Mouse (Mus musculus): Measurements from ENCODE around the gene Stoml2. TPM values are rescaled to one million over a fixed set of nuclear protein-coding genes. Genes with fewer than 3 reads are reported as not detected.

Stoml2 gene
- polyA plus RNA-seq (2021; fragmentation: Nextera tagmentation): 199 and 209 TPM in 2 replicates
- long read RNA-seq, experiment 1, transcript Stoml2-201 (10 exons, 1,874 nt): major isoform, 95 of 176 reads
- long read RNA-seq, experiment 1, partial matches to known transcripts: 10 of 176 reads
- long read RNA-seq, experiment 1, other reads (novel, unspliced or antisense): 68 of 176 reads
- long read RNA-seq, experiment 2, transcript Stoml2-201 (10 exons, 1,874 nt): major isoform, 178 of 255 reads
- long read RNA-seq, experiment 2, partial matches to known transcripts: 9 of 255 reads
- long read RNA-seq, experiment 2, other reads (novel, unspliced or antisense): 68 of 255 reads

GRCm38 (mm10) chr4:43031237-43031995 lies at the start of gene Stoml2:
TSS of gene Stoml2 (minus strand) at chr4:43031710.

DNA sequence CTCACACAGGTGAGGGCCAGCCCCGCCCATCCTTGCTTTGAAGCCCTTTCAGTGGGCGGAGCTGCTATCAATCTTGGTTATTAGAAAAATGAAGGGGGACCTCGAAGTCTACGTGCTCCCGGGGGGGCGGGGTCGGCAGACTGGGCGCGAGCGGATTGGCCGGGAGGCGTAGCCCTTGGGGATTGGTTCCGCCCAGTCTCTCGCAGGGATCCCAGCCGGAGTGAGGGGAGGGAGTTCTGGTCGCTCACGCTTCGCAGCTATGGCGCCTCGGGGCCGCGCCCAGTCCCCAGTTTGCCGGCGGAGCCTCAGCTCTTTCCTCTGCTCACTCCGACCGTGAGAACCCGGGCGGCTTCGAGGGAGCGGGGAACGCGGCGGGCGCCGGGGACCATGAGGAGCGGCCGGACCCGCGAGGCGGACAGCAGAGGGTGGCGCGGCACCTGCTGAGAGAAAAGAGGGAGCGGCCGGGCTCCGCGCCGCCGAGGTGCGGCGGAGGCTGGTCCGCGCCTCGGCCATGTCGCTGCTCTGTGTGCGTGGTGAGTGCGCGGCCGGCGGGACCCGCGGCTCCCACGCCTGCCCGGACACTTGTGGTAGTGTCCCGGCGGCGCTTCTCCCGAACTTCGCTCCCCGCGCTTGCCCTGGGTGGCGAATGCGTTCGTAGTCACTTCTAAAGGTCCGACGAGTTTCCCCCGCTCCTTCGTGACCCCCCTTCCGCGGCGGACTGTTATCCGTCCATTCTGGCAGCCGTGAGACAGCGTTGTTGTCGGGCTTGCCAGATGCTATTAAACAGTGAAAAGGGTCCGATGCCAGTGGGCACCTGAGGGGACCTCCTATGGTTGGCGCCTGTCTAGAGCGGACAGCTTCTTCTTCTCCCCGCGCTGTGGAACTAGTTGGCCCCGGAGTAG lies 27.5 kb upstream of the Stoml2 start, which contains the start of gene Unc13b:
Unc13b (plus strand) TSS at position 201 of the 902 bp plus-strand sequence.

DNA sequence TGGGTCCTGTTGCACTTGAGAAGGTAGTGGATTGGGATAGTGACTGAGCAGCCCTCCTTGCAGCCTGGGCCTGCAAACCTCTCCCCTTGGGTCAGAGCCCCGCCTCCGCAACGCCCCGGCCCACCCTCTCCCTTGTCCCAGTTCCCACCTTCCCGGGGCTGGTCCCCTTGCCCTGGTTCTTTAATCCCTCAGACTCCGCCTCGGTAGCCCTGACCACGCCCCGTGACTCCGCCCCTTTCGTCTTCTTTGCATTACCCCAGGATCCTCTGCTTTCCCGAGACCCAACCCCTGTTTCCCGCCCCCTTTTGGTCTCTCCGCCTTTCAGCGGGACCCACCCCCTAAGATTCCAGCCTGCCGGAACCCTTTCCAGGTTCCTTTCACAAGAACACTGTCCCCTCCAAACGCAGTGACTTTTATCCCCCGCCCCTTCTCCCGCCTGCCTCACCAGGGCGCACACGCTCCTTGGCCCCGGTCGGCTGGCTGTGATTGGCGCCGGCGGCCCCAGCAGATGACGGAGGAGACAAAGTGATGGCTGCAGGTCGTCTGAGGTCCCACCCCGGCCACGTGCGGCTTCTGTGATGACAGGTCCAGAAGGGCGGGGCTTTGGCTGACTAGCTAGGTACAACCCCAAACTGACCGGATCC lies 14.3 kb upstream of the Stoml2 start, which contains the start of gene Fam214b:
Fam214b (minus strand) TSS at position 562 of the 644 bp plus-strand sequence.

DNA sequence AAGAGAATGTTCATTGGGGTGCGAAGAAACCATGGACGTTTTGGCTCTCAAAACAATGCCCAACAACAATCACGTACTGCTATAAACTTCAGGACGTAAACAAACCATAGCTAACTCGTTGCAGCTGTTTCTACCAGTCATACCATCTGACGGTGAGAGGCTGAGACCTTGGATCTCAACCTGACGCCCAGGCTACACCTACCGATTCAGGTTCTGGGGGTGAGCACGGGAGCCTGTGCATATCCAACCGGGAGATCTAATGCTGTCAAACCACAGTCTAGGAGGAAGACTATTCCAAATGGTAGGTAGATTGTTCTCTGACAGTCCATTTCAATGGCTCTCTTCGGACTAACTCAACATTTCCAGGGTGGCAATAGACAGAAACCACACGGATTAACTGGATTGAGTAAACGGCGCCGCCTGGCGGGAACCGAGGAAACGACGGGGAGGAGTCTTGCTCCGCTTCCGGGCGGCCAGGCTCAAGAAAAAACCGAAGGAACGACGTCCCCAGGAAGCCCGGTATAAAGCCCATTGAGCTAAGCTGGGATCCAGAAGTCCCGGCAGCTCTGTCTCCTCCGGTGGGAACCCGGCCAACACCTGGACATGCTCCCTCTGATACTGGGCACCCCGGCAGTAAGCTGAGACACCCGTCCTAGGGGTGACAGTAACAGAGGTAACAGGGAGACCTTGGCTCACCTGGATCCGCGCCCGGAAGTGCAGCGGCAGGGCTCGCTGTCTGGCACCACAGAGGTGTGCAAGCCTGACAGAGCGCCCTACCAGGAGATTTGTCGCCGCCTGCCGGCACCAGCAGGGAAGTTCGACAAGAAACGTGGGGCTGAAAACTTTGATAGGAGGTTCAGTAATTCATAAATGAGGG lies 6.2 kb downstream of the Stoml2 start, which contains the start of gene Pigo:
Pigo (minus strand) TSS at position 736 of the 877 bp plus-strand sequence.

GRCm38 (mm10) chr4:43010161-43011038 lies 21.1 kb downstream of the Stoml2 start, which contains the start of gene Fancg:
TSS of gene Fancg (minus strand) at chr4:43010506.

DNA sequence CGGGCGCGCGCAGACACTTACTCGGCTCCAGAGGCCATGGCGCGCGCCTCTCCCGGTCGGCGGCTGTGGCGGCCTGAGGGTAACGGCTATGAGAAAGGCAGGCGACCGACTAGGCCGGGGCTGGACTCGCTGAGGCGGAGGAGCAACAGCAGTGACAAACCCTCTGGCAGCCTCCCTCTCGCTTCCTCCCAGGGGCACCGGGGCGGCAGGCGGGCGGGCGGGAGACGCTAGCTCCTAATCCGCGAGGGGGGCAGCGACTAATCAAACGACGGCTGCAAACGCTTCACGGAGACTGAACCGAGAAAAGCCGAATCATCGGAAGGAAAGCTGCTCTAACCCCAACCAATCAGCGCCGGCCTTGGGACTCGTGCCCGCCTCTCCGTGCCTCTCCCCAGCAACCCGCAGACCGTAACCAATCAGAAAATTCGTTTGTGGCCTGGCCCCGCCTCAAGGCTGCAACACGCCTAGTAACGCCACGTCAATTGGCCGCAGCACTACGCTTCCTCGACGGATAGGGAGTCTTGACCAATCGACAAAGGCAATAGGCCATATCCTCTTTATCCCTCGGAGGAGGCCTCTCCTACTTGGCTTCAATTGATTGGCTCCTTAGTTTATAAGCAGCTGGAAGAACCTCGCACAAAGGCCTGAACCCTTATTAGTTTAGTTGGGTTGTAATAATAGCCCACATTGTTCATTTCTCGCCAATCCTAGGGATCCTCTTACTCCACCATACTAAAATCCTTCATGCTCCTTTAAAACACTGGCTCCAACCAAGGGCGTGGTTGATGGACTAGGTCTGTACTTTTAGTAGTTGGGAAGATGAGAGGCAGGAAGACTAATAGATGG lies 31.1 kb downstream of the Stoml2 start, which contains the start of gene Vcp:
Vcp (minus strand) TSS at position 367 of the 846 bp plus-strand sequence.

Other genes starting within 250 kb of the Stoml2 start
- gene Fam205a1, start 177.8 kb downstream of the Stoml2 start, polyA plus RNA-seq (2021; fragmentation: Nextera tagmentation): 0.04 TPM in 1 of 2 replicates, not detected in the other
- 0.64 TPM in 2 replicates for gene Gm12394, start 174.9 kb downstream of the Stoml2 start, polyA plus RNA-seq (2021; fragmentation: Nextera tagmentation)
- 1.2 and 1.3 TPM in 2 replicates for gene Fam205c, start 157.5 kb downstream of the Stoml2 start, polyA plus RNA-seq (2021; fragmentation: Nextera tagmentation)
- gene Phf24, start 115.0 kb downstream of the Stoml2 start, polyA plus RNA-seq (2021; fragmentation: Nextera tagmentation): 32.3 and 41.2 TPM in 2 replicates
- gene Dnajb5, start 81.9 kb downstream of the Stoml2 start, polyA plus RNA-seq (2021; fragmentation: Nextera tagmentation): 27.5 and 37.2 TPM in 2 replicates
- 0.15 and 0.26 TPM in 2 replicates for gene 1700022I11Rik, start 62.1 kb downstream of the Stoml2 start, polyA plus RNA-seq (2021; fragmentation: Nextera tagmentation)
- gene Vcp, start 31.2 kb downstream of the Stoml2 start, polyA plus RNA-seq (2021; fragmentation: Nextera tagmentation): 183 and 188 TPM in 2 replicates
- 4.7 TPM in 2 replicates for gene Fancg, start 21.2 kb downstream of the Stoml2 start, polyA plus RNA-seq (2021; fragmentation: Nextera tagmentation)
- gene Pigo, start 5.9 kb downstream of the Stoml2 start, polyA plus RNA-seq (2021; fragmentation: Nextera tagmentation): 9.8 and 10.1 TPM in 2 replicates
- gene Fam214b, start 14.5 kb upstream of the Stoml2 start, polyA plus RNA-seq (2021; fragmentation: Nextera tagmentation): 7.3 and 9.2 TPM in 2 replicates
- 3.1 and 4.2 TPM in 2 replicates for gene Unc13b, start 27.2 kb upstream of the Stoml2 start, polyA plus RNA-seq (2021; fragmentation: Nextera tagmentation)
- gene Atp8b5, start 235.4 kb upstream of the Stoml2 start, polyA plus RNA-seq (2021; fragmentation: Nextera tagmentation): 0.09 and 0.15 TPM in 2 replicates